Mouse (Mus musculus) sigmoid colon, adult 10 weeks (tissue): ENCODE results near the gene Tpgs1. TPM values are rescaled to one million over a fixed set of nuclear protein-coding genes. Genes with fewer than 3 reads are reported as not detected.

Experiments used
- polyA plus RNA-seq: library from polyadenylated mRNA; stranded (reverse); fragments of 350-450 nt; fragmentation: Illumina TruSeq; extraction: RNeasy Lipid Tissue Mini Kit (QIAGEN cat#74804); gene quantifications from one replicate; pipeline ENCODE4 v1.2.3, GENCODE M21; 2014; ENCODE audit warnings: low read depth, low replicate concordance

Gene Tpgs1
- polyA plus RNA-seq: not detected

GRCm38 (mm10) chr10:79668771-79669575 is at the start of gene Tpgs1:
TSS of gene Tpgs1 (plus strand) at chr10:79669369.

DNA sequence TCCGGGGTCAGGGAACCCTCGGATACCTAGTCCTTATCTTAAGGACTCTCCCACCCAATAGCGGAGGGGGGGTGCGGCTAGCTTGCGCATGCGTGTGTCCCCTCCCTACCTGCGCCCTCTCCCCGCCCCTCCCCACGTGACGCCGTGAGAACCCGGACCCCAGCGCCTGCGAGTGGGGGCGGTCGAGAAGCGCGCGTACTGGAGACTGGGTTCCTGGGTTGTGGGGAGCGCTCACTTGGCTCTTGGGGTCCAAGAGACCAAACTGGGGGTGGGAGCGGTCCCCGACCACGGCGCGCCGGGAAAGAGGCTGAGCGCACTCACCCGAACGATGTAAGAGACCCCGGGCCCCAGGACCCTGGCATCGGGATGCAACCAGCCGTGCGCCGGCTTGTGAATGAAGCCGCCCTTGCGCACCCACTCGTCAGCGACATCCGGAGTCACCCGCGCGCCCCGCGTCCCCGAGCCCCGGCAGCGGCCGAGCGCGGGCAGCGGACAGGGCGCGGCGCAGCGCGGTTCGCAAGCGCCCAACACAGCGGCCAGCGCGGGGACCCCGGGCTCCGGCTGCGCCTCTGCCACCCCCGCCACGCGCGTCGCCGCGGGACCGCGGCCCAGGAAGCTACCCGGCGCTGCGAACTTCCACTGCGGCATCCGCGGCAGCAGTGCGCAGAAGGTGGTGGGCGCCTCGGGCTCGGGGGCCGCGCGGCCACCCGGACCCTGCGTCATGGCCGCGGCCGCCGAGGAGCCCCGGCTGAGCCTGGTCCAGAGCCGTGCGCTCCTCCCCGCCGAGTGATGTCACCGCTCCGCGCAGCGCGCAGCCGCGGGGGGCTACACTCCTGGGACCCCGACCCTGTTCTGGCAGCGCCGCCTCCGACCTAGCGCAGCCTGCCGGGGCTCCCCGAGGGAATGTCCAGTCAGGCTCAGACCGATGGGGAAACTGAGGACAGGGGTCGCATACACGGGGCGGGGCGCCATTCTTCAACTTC is 31.8 kb upstream of the Tpgs1 start, which contains the start of gene Shc2:
Shc2 (minus strand) TSS at position 791 of the 983 bp plus-strand sequence.

GRCm38 (mm10) chr10:79645711-79646110 is 23.5 kb upstream of the Tpgs1 start, which contains the start of gene Odf3l2:
TSS of gene Odf3l2 (minus strand) at chr10:79645738.

DNA sequence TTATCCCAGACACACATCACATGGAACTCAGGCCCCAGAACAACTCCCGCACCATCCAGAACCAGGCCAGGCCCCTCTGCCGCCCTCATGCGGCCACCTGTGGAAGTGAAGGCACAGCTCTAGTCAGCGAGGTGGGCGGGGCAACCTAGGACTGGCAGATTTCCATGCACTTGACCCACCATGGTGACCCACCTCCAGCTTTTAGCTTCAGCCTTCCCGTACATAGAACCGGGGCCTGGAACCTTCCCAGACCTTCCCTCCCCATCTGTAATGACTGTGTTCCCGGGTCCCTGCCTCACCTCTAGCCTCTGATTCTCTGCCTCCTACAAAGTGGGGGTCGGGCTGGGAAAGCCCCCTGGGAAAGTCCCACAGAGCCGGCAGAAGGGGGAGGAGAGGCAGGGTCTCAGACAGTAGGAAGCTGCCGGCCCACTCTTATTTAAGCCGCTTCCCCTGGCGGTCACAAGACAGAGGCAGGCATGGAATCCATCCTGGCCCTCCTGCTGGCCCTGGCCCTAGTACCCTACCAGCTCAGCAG is 5.0 kb upstream of the Tpgs1 start, which contains the start of gene Madcam1:
Madcam1 (plus strand) TSS at position 429 of the 535 bp plus-strand sequence.

GRCm38 (mm10) chr10:79681591-79682245 is 12.5 kb downstream of the Tpgs1 start, which contains the start of gene Cdc34:
TSS of gene Cdc34 (plus strand) at chr10:79682195.

DNA sequence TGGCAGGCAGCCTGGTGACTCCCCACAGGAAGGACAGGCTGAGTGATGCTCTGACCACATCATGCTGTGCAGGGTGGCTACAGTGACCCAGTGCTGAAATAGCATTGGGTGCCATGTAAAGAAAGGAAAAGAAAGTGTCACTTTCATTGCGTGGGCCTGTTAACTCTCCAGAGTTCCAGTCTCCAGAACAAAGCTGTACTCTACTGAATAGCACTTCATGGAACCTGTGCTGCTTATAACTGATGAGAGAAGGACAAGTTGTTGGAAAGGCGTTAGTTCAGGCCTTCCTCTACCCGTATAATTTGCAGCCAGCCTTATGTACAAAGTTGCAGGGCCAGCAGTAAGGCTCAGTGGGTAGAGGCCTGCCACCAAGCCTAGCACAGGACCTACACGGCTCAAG is 19.6 kb downstream of the Tpgs1 start, which contains the start of gene Gzmm:
Gzmm (plus strand) TSS at position 301 of the 400 bp plus-strand sequence.

DNA sequence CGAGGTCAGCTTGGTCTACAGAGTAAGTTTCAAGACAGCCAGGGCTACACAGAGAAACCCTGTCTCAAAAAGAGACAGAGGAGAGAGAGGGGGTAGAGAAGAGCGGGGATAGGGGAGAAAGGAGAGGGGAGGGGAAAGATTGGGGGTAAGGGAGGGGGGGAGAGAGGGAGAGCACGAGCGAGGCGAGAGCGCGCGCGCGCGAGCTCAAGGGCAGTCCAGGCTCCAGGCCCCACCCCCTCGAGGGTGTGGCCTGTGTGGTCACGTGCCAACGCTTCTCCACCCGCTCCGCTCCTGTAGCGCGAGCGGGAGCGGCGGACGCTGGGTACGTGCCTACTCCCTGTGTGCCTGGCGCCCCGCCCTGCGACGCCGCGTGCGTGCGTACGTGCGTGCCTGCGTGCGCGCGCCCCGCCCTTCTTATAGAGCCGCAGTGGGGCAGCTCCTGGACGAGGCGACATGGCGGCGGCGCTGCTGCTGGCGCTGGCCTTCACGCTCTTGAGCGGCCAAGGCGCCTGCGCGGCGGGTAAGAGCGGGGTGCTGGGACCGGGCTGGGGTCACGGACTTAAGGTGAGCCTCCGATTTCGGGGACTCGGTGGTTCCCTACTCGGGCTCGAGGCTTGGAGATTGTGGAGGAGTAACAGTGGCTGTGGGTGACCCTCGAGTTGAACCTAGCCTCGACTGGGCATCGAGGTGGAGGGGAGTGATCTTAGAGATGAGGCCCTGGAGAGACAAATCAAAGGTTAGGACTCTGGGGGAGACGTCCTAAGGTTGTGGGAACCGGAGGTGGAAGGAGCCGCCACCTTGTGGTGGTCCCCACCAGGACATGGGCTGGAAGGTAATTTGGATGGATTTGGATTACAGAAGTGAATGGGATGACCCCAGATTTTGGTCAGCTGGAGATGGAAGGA is 35.1 kb downstream of the Tpgs1 start, which contains the start of gene Bsg:
Bsg (plus strand) TSS at position 427 of the 905 bp plus-strand sequence.

DNA sequence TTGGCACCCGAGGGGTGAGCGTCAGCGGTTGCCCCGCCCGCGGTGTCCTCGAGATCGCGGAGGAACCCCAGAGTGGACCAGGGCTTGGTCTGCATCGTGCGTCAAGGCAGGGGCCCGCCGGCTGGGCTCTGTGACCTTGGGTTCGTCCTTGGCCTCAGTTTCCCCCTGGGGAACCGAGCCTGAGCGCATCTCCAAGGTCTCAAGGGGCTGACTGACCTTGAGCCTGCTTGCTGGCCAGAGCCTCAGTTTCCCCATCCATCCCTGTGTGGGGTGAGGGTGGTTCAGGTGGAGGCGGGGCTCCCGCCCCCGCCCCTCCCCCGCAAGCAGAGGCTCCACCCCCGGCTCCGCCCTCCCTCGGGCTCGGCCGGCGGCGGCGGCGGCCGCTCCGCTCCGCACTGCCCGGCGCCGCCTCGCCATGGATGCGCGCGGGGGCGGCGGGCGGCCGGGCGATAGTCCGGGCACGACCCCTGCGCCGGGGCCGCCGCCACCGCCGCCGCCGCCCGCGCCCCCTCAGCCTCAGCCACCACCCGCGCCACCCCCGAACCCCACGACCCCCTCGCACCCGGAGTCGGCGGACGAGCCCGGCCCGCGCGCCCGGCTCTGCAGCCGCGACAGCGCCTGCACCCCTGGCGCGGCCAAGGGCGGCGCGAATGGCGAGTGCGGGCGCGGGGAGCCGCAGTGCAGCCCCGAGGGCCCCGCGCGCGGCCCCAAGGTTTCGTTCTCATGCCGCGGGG is 47.3 kb downstream of the Tpgs1 start, which contains the start of gene Hcn2:
Hcn2 (plus strand) TSS at position 381 of the 734 bp plus-strand sequence.

Other genes with a start within 250 kb of the Tpgs1 start
- gene Vmn2r83, start 200.6 kb upstream of the Tpgs1 start, polyA plus RNA-seq: not detected
- 9.2 TPM for gene Plpp2, start 135.6 kb upstream of the Tpgs1 start, polyA plus RNA-seq
- gene Mier2, start 114.2 kb upstream of the Tpgs1 start, polyA plus RNA-seq: not detected
- gene Theg, start 82.0 kb upstream of the Tpgs1 start, polyA plus RNA-seq: not detected
- gene C2cd4c, start 55.3 kb upstream of the Tpgs1 start, polyA plus RNA-seq: 0.16 TPM
- gene Shc2, start 31.5 kb upstream of the Tpgs1 start, polyA plus RNA-seq: 1.5 TPM
- gene Odf3l2, start 23.6 kb upstream of the Tpgs1 start, polyA plus RNA-seq: not detected
- gene Madcam1, start 4.8 kb upstream of the Tpgs1 start, polyA plus RNA-seq: not detected
- gene Cdc34, start 12.8 kb downstream of the Tpgs1 start, polyA plus RNA-seq: not detected
- gene Gzmm, start 19.7 kb downstream of the Tpgs1 start, polyA plus RNA-seq: not detected
- gene Bsg, start 35.1 kb downstream of the Tpgs1 start, polyA plus RNA-seq: 376 TPM
- gene Hcn2, start 47.3 kb downstream of the Tpgs1 start, polyA plus RNA-seq: 0.22 TPM
- 0.82 TPM for gene Polrmt, start 77.2 kb downstream of the Tpgs1 start, polyA plus RNA-seq
- not detected for gene Fgf22, start 85.7 kb downstream of the Tpgs1 start, polyA plus RNA-seq
- 0.73 TPM for gene Rnf126, start 97.6 kb downstream of the Tpgs1 start, polyA plus RNA-seq
- gene Fstl3, start 107.9 kb downstream of the Tpgs1 start, polyA plus RNA-seq: 2.5 TPM
- gene Prss57, start 121.6 kb downstream of the Tpgs1 start, polyA plus RNA-seq: not detected
- 0.69 TPM for gene Palm, start 124.2 kb downstream of the Tpgs1 start, polyA plus RNA-seq
- 12.8 TPM for gene Misp, start 151.6 kb downstream of the Tpgs1 start, polyA plus RNA-seq
- 91.3 TPM for gene Ptbp1, start 185.1 kb downstream of the Tpgs1 start, polyA plus RNA-seq
- not detected for gene Prtn3, start 205.1 kb downstream of the Tpgs1 start, polyA plus RNA-seq
- gene Plppr3, start 205.3 kb downstream of the Tpgs1 start, polyA plus RNA-seq: not detected
- gene Elane, start 216.9 kb downstream of the Tpgs1 start, polyA plus RNA-seq: not detected
- gene Cfd, start 221.5 kb downstream of the Tpgs1 start, polyA plus RNA-seq: 0.88 TPM
- 0.19 TPM for gene Med16, start 239.6 kb downstream of the Tpgs1 start, polyA plus RNA-seq
- gene Gm26602, start 241.5 kb downstream of the Tpgs1 start, polyA plus RNA-seq: not detected
- gene Kiss1r, start 247.6 kb downstream of the Tpgs1 start, polyA plus RNA-seq: 0.35 TPM